Mouse (Mus musculus) testis, adult 2 months (tissue): ENCODE data around the gene Cdkl3.

Source experiments
- CTCF ChIP-seq: fragments of 200-500 bp; IDR thresholded peaks from 2 replicates; pipeline ENCODE4 v1.5.1; 2012; ENCODE audit warnings: low read depth, mild to moderate bottlenecking, inconsistent platforms, low read length, moderate library complexity; ENCODE audit not compliant: control insufficient read depth, insufficient read depth, insufficient replicate concordance
- POLR2A ChIP-seq: fragments of 200-500 bp; IDR thresholded peaks from 2 replicates; pipeline ENCODE4 v1.6.1; 2012; ENCODE audit warnings: low read depth, mild to moderate bottlenecking, inconsistent platforms, low read length, moderate library complexity; ENCODE audit not compliant: control insufficient read depth

- TF ChIP-seq POLR2A = no peak
- TF ChIP-seq CTCF = no peak
Observed at GRCm38 (mm10) chr11:52059001-52059400, 55.0 kb downstream of the Cdkl3 start.
